Mouse (Mus musculus): ENCODE measurements around the gene Glt1d1. TPM values are rescaled to one million over a fixed set of nuclear protein-coding genes. Genes with fewer than 3 reads are reported as not detected.

Glt1d1 gene
- polyA plus RNA-seq (2015; fragmentation: Nextera tagmentation; extraction: Ambion mirVana): 0.04 TPM in 1 of 2 replicates, not detected in the other

DNA sequence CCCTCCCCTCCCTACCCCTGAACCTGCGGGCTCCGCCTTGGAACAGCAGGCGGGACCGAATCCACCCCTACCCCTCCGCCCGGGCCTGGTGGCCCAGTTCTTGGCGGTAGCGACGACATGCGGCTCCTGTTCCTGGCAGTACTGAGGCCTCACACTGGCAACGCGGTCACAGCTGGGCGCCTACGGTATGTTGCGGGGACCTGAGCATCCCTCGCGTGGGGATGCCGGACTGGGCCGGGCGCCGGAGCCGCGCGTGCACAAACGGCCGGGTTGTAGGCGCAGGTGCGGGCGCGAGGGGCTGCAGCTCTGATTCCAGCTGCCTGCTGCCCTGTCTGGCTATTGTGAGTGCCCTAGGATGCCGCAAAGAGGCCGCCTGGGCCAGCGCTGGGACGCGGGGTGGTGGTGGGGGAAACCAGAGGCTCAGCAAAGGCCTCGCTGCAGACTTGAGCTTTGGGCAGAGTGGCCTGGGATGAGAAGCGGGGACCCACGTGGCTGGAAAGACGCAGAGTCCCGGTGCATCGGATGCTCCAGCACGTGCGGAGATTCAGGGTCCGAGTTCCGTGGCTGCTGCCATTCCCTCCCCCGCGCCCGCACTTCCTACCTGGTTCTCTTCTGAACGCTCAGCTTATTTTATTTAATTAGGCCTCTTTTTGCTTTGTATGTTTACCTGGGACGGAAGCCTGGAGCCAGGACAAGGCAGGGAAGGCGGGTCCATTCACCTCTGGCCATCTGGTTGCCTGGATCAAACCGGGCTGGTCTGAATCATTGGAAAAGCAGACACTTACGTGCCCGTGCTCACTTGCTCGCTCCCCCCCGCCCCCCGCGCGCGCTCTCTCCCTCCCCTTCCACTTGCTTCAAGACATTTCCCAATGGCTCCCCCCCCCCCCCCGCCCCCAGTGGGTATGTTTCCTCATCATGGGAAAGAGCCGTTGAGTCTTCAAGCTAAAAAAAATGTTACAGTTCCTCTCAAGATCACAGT is at the start of gene Glt1d1, which contains the start of gene Slc15a4:
Glt1d1 (plus strand) TSS at position 96 of the 979 bp plus-strand sequence.
Slc15a4 (minus strand) TSS at position 731 of the 979 bp plus-strand sequence.
- Histone ChIP-seq H3K9ac (ENCODE audit: low read depth, low read length) (no peak within 1 kb of the TSS), H3K27me3 (replicated peaks; ENCODE audit: control insufficient read depth, insufficient read depth, low read length) (peaks cover 8% of the 10 kb centered on the region; the same call in 1 of the 2 replicates), H3K4me1 (replicated peaks; ENCODE audit: control insufficient read depth, insufficient read depth, low read length) (no peaks in the 10 kb centered on the region), H3K36me3 (ENCODE audit: control insufficient read depth, insufficient read depth) (no peaks in the 10 kb centered on the region), H3K4me3 (ENCODE audit: low read depth, low read length) (peak within 1 kb of the TSS; percentile 33), H3K9me3 (ENCODE audit: control insufficient read depth) (no peaks in the 10 kb centered on the region), H3K4me2 (replicated peaks; ENCODE audit: low read depth) (peak within 1 kb of the TSS; percentile 66), H3K27ac (ENCODE audit: low read depth, low read length) (no peak within 1 kb of the TSS)
- no peak for TF ChIP-seq CTCF (IDR thresholded peaks at IDR 0.05; ENCODE audit: low read depth)
- ATAC-seq: no peak
- under 1% methylated on average over 61 of the region's 62 CpGs for WGBS

DNA sequence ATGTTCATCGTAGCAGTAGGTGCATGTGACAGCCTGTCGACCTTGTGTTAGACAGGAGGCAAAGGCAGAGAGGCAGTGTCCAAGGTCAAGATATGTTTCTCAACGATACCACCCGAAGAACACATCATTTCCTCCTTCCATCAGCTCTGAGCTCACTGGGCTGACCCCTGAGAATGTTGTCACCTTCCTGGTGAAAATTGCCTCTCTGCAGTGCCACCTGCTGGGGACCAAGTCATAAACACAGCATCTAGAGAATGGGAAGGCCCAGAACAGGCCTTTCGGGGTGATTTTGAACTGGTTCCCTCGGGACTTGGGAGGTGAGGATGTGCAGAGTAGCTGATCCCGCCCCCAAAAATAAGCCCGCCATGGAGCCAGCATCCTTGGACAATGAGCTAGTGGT is 48.4 kb upstream of the Glt1d1 start:
- WGBS: 78% methylated on average over 8 of the region's 8 CpGs
- H3K9ac ChIP-seq (ENCODE audit: low read depth, low read length): no peak overlapping the region
- H3K27ac ChIP-seq (ENCODE audit: low read depth, low read length): no peak overlapping the region
- no peaks in the 10 kb centered on the region for H3K27me3 ChIP-seq (replicated peaks; ENCODE audit: control insufficient read depth, insufficient read depth, low read length)
- no peaks in the 10 kb centered on the region for H3K36me3 ChIP-seq (ENCODE audit: control insufficient read depth, insufficient read depth)
- H3K4me3 ChIP-seq (ENCODE audit: low read depth, low read length): no peak overlapping the region
- no peak for ATAC-seq
- peak; percentile 45 for TF ChIP-seq CTCF (IDR thresholded peaks at IDR 0.05; ENCODE audit: low read depth)
- no peaks in the 10 kb centered on the region for H3K9me3 ChIP-seq (ENCODE audit: control insufficient read depth)
- no peaks in the 10 kb centered on the region for H3K4me1 ChIP-seq (replicated peaks; ENCODE audit: control insufficient read depth, insufficient read depth, low read length)
- no peak overlapping the region for H3K4me2 ChIP-seq (replicated peaks; ENCODE audit: low read depth)

DNA sequence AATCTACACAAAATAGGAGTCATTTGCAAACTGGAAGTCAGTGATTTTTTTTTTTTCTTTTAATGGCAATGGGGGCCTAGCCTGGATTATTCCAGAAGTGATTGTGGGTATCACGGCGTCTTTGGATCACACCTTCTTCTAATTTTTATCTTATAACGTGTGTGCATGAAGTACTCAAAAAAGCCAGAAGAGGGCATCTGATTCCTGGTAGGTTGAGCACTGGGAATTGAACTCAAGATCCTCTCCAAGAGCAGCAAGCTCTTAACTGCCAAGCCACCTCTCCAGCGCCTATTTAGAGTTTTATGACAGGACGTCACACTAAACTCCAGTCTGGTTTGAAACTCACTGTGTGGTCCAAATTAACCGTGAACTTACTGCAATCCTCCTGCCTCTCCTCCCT is 44.2 kb upstream of the Glt1d1 start:
- no peaks in the 10 kb centered on the region for H3K9me3 ChIP-seq (ENCODE audit: control insufficient read depth)
- H3K27ac ChIP-seq (ENCODE audit: low read depth, low read length): no peak overlapping the region
- no peak for ATAC-seq
- no peaks in the 10 kb centered on the region for H3K4me1 ChIP-seq (replicated peaks; ENCODE audit: control insufficient read depth, insufficient read depth, low read length)
- no peak overlapping the region for H3K9ac ChIP-seq (ENCODE audit: low read depth, low read length)
- WGBS: 70% methylated on average over 6 of the region's 6 CpGs
- no peak overlapping the region for H3K4me2 ChIP-seq (replicated peaks; ENCODE audit: low read depth)
- peak; percentile 35 for TF ChIP-seq CTCF (IDR thresholded peaks at IDR 0.05; ENCODE audit: low read depth)
- H3K36me3 ChIP-seq (ENCODE audit: control insufficient read depth, insufficient read depth): peaks cover 9% of the 10 kb centered on the region; the same call in 1 of the 2 replicates
- no peak overlapping the region for H3K4me3 ChIP-seq (ENCODE audit: low read depth, low read length)
- no peaks in the 10 kb centered on the region for H3K27me3 ChIP-seq (replicated peaks; ENCODE audit: control insufficient read depth, insufficient read depth, low read length)

DNA sequence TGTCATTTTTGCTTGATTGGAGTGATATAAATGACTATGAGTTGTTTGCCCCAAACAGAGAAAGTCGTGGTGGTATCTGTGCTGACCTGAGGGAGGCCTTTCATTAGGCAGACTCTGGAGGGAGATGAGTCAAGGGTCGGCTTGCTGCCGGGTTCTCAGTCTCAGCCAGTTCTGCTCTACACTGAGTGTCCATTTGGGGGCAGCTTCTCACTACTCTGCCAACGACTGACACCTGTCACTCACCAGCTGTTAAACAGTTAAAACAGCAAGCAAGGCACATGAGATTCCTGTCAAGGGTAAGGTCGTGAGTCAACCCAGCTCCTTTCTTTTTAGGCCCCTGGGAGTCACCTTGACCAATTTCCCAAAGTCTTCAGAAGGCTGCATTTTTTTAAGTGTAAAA is 39.7 kb upstream of the Glt1d1 start:
- Histone ChIP-seq H3K4me3 (ENCODE audit: low read depth, low read length) (no peak overlapping the region), H3K36me3 (ENCODE audit: control insufficient read depth, insufficient read depth) (peaks cover 52% of the 10 kb centered on the region), H3K9me3 (ENCODE audit: control insufficient read depth) (no peaks in the 10 kb centered on the region), H3K4me2 (replicated peaks; ENCODE audit: low read depth) (no peak overlapping the region), H3K4me1 (replicated peaks; ENCODE audit: control insufficient read depth, insufficient read depth, low read length) (no peaks in the 10 kb centered on the region), H3K27ac (ENCODE audit: low read depth, low read length) (no peak overlapping the region), H3K27me3 (replicated peaks; ENCODE audit: control insufficient read depth, insufficient read depth, low read length) (no peaks in the 10 kb centered on the region), H3K9ac (ENCODE audit: low read depth, low read length) (no peak overlapping the region)
- TF ChIP-seq CTCF (IDR thresholded peaks at IDR 0.05; ENCODE audit: low read depth): no peak
- 68% methylated on average over 5 of the region's 5 CpGs for WGBS
- no peak for ATAC-seq

DNA sequence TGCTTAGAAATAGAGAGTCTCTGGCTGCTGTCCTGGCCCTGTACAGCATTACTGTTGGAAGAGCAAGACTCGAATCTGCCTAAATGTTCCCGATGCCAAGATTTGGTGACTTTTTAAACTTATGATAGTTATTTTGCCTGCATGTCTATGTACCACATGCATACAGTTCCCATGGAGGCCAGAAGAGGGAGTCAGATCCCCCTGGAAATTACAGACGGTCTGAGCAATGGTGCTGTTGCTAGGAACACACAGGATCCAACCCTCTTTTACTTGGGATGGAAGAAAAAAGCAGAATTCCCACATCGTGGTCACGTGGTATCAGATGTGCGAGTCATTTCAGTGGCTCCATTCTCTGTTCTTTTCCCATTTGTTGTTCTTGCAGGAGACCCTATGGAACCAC is 39.2 kb upstream of the Glt1d1 start:
- TF ChIP-seq CTCF (IDR thresholded peaks at IDR 0.05; ENCODE audit: low read depth): peak; percentile 70
- no peak overlapping the region for H3K9ac ChIP-seq (ENCODE audit: low read depth, low read length)
- peaks cover 55% of the 10 kb centered on the region for H3K36me3 ChIP-seq (ENCODE audit: control insufficient read depth, insufficient read depth)
- WGBS: 79% methylated on average over 6 of the region's 6 CpGs
- H3K4me1 ChIP-seq (replicated peaks; ENCODE audit: control insufficient read depth, insufficient read depth, low read length): no peaks in the 10 kb centered on the region
- H3K4me2 ChIP-seq (replicated peaks; ENCODE audit: low read depth): no peak overlapping the region
- no peak for ATAC-seq
- no peak overlapping the region for H3K4me3 ChIP-seq (ENCODE audit: low read depth, low read length)
- H3K9me3 ChIP-seq (ENCODE audit: control insufficient read depth): no peaks in the 10 kb centered on the region
- H3K27ac ChIP-seq (ENCODE audit: low read depth, low read length): no peak overlapping the region
- no peaks in the 10 kb centered on the region for H3K27me3 ChIP-seq (replicated peaks; ENCODE audit: control insufficient read depth, insufficient read depth, low read length)

DNA sequence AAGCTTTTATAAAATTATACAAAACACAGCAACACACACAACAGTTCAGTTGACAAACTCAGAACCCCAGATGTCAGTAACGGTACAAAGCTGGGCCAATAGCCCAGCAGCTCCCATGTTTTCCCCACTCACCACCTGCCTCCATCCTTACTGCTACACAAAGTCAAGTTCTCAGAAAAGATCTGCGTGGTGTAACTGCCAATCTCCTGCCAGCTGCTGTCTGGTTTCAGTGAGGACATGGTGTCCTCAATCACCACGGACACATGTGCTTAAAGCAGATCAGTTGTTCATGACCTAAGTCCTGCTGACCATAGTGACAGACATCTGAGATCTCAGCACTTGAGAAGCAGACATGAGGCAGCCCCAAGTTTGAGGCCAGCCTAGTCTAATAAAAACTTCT is 36.4 kb upstream of the Glt1d1 start:
- ATAC-seq: no peak

More for the DNA sequence above, 36.4 kb upstream of the Glt1d1 start:
- no peaks in the 10 kb centered on the region for H3K9me3 ChIP-seq (ENCODE audit: control insufficient read depth)
- no peak for TF ChIP-seq CTCF (IDR thresholded peaks at IDR 0.05; ENCODE audit: low read depth)
- no peak overlapping the region for H3K4me3 ChIP-seq (ENCODE audit: low read depth, low read length)
- H3K27ac ChIP-seq (ENCODE audit: low read depth, low read length): no peak overlapping the region
- no peak overlapping the region for H3K9ac ChIP-seq (ENCODE audit: low read depth, low read length)
- peaks cover 75% of the 10 kb centered on the region for H3K36me3 ChIP-seq (ENCODE audit: control insufficient read depth, insufficient read depth)
- H3K27me3 ChIP-seq (replicated peaks; ENCODE audit: control insufficient read depth, insufficient read depth, low read length): no peaks in the 10 kb centered on the region
- H3K4me2 ChIP-seq (replicated peaks; ENCODE audit: low read depth): no peak overlapping the region
- WGBS: 94% methylated on average over 3 of the region's 3 CpGs
- no peaks in the 10 kb centered on the region for H3K4me1 ChIP-seq (replicated peaks; ENCODE audit: control insufficient read depth, insufficient read depth, low read length)

Measured in intestine, postnatal 0 days (tissue).